Mouse (Mus musculus): ENCODE measurements around the gene Clec3a. TPM values are rescaled to one million over a fixed set of nuclear protein-coding genes. Genes with fewer than 3 reads are reported as not detected.

The Clec3a gene
- polyA plus RNA-seq, 1 experiment, result not detected

- Histone ChIP-seq H3K4me3 (no peak overlapping the region), H3K36me3 (ENCODE audit: control insufficient read depth, insufficient read depth) (no peaks in the 10 kb centered on the region), H3ac (ENCODE audit: control insufficient read depth, insufficient read length) (no peak overlapping the region), H3K79me2 (ENCODE audit: control insufficient read depth, insufficient read depth) (no peaks in the 10 kb centered on the region), H3K4me2 (ENCODE audit: low read depth) (no peak overlapping the region), H3K27me3 (ENCODE audit: control insufficient read depth, insufficient read depth, insufficient read length) (no peaks in the 10 kb centered on the region)
- TF ChIP-seq SRF (IDR thresholded peaks at IDR 0.05; ENCODE audit: control insufficient read depth, insufficient read length, low read depth), result no peak
- TF ChIP-seq USF1 (IDR thresholded peaks at IDR 0.05; ENCODE audit: low read depth), result no peak
- TF ChIP-seq TCF3 (IDR thresholded peaks at IDR 0.05; ENCODE audit: insufficient read length, low read depth), result no peak
- no peak for TF ChIP-seq MYOG (IDR thresholded peaks at IDR 0.05; ENCODE audit: control insufficient read depth in 1 of 3, insufficient read depth in 1 of 3, insufficient read length in 2 of 3, low read depth in 2 of 3)
- no peak for TF ChIP-seq TCF12 (IDR thresholded peaks at IDR 0.05; ENCODE audit: insufficient read depth, poor library complexity, severe bottlenecking)
- TF ChIP-seq E2F4 (IDR thresholded peaks at IDR 0.05; ENCODE audit: insufficient read depth), result no peak
- no peak for TF ChIP-seq REST (IDR thresholded peaks at IDR 0.05; ENCODE audit: insufficient read depth, insufficient read length)
- TF ChIP-seq CEBPB (IDR thresholded peaks at IDR 0.05; ENCODE audit: insufficient read depth, poor library complexity, severe bottlenecking), result no peak
- TF ChIP-seq POLR2AphosphoS2 (IDR thresholded peaks at IDR 0.05; ENCODE audit: insufficient read length, low read depth), result no peak
- no peak for TF ChIP-seq MAX (IDR thresholded peaks at IDR 0.05; ENCODE audit: low read depth)
- no peak for TF ChIP-seq POLR2A (IDR thresholded peaks at IDR 0.05; ENCODE audit: insufficient read length, low read depth)
- TF ChIP-seq MYOD1 (IDR thresholded peaks at IDR 0.05; ENCODE audit: control insufficient read depth in 1 of 3, insufficient read length in 2 of 3, low read depth in 2 of 3), result no peak
Observed at GRCm38 (mm10) chr8:114446884-114447283, 29.0 kb downstream of the Clec3a start.

- no peaks in the 10 kb centered on the region for H3K27me3 ChIP-seq (ENCODE audit: control insufficient read depth, insufficient read depth, insufficient read length)
- H3K4me2 ChIP-seq (ENCODE audit: low read depth), result no peak overlapping the region
- H3K79me2 ChIP-seq (ENCODE audit: control insufficient read depth, insufficient read depth), result no peaks in the 10 kb centered on the region
- no peak overlapping the region for H3K4me3 ChIP-seq
- no peaks in the 10 kb centered on the region for H3K36me3 ChIP-seq (ENCODE audit: control insufficient read depth, insufficient read depth)
- TF ChIP-seq SRF (IDR thresholded peaks at IDR 0.05; ENCODE audit: control insufficient read depth, insufficient read length, low read depth) (no peak), E2F4 (IDR thresholded peaks at IDR 0.05; ENCODE audit: insufficient read depth) (no peak), MYOD1 (IDR thresholded peaks at IDR 0.05; ENCODE audit: control insufficient read depth in 1 of 3, insufficient read length in 2 of 3, low read depth in 2 of 3) (no peak)
- no peak overlapping the region for H3ac ChIP-seq (ENCODE audit: control insufficient read depth, insufficient read length)
Observed at GRCm38 (mm10) chr8:114452278-114452677, 34.4 kb downstream of the Clec3a start.

GRCm38 (mm10) chr8:114452781-114453221, 34.9 kb downstream of the Clec3a start:
- Histone ChIP-seq H3K4me3 (no peak overlapping the region), H3K79me2 (ENCODE audit: control insufficient read depth, insufficient read depth) (no peaks in the 10 kb centered on the region), H3ac (ENCODE audit: control insufficient read depth, insufficient read length) (no peak overlapping the region), H3K36me3 (ENCODE audit: control insufficient read depth, insufficient read depth) (no peaks in the 10 kb centered on the region), H3K4me2 (ENCODE audit: low read depth) (no peak overlapping the region), H3K27me3 (ENCODE audit: control insufficient read depth, insufficient read depth, insufficient read length) (no peaks in the 10 kb centered on the region)
- TF ChIP-seq MYOG (IDR thresholded peaks at IDR 0.05; ENCODE audit: control insufficient read depth in 1 of 3, insufficient read depth in 1 of 3, insufficient read length in 2 of 3, low read depth in 2 of 3), result no peak
- no peak for TF ChIP-seq CEBPB (IDR thresholded peaks at IDR 0.05; ENCODE audit: insufficient read depth, poor library complexity, severe bottlenecking)
- TF ChIP-seq SRF (IDR thresholded peaks at IDR 0.05; ENCODE audit: control insufficient read depth, insufficient read length, low read depth), result no peak
- no peak for TF ChIP-seq TCF12 (IDR thresholded peaks at IDR 0.05; ENCODE audit: insufficient read depth, poor library complexity, severe bottlenecking)
- no peak for TF ChIP-seq E2F4 (IDR thresholded peaks at IDR 0.05; ENCODE audit: insufficient read depth)
- no peak for TF ChIP-seq USF1 (IDR thresholded peaks at IDR 0.05; ENCODE audit: low read depth)
- TF ChIP-seq TCF3 (IDR thresholded peaks at IDR 0.05; ENCODE audit: insufficient read length, low read depth), result no peak

- Histone ChIP-seq H3K27me3 (ENCODE audit: control insufficient read depth, insufficient read depth, insufficient read length) (no peaks in the 10 kb centered on the region), H3K79me2 (ENCODE audit: control insufficient read depth, insufficient read depth) (no peaks in the 10 kb centered on the region), H3K36me3 (ENCODE audit: control insufficient read depth, insufficient read depth) (no peaks in the 10 kb centered on the region), H3ac (ENCODE audit: control insufficient read depth, insufficient read length) (no peak overlapping the region), H3K4me2 (ENCODE audit: low read depth) (no peak overlapping the region), H3K4me3 (no peak overlapping the region)
- TF ChIP-seq TCF3 (IDR thresholded peaks at IDR 0.05; ENCODE audit: insufficient read length, low read depth) (no peak), REST (IDR thresholded peaks at IDR 0.05; ENCODE audit: insufficient read depth, insufficient read length) (no peak), POLR2A (IDR thresholded peaks at IDR 0.05; ENCODE audit: insufficient read length, low read depth) (no peak), POLR2AphosphoS2 (IDR thresholded peaks at IDR 0.05; ENCODE audit: insufficient read length, low read depth) (no peak), MYOG (IDR thresholded peaks at IDR 0.05; ENCODE audit: control insufficient read depth in 1 of 3, insufficient read depth in 1 of 3, insufficient read length in 2 of 3, low read depth in 2 of 3) (no peak), SRF (IDR thresholded peaks at IDR 0.05; ENCODE audit: control insufficient read depth, insufficient read length, low read depth) (no peak), MYOD1 (IDR thresholded peaks at IDR 0.05; ENCODE audit: control insufficient read depth in 1 of 3, insufficient read length in 2 of 3, low read depth in 2 of 3) (no peak), MAX (IDR thresholded peaks at IDR 0.05; ENCODE audit: low read depth) (no peak), TCF12 (IDR thresholded peaks at IDR 0.05; ENCODE audit: insufficient read depth, poor library complexity, severe bottlenecking) (no peak), CEBPB (IDR thresholded peaks at IDR 0.05; ENCODE audit: insufficient read depth, poor library complexity, severe bottlenecking) (no peak), USF1 (IDR thresholded peaks at IDR 0.05; ENCODE audit: low read depth) (no peak), E2F4 (IDR thresholded peaks at IDR 0.05; ENCODE audit: insufficient read depth) (no peak)
Observed at GRCm38 (mm10) chr8:114455302-114455701, 37.4 kb downstream of the Clec3a start.

- no peaks in the 10 kb centered on the region for H3K27me3 ChIP-seq (ENCODE audit: control insufficient read depth, insufficient read depth, insufficient read length)
- TF ChIP-seq USF1 (IDR thresholded peaks at IDR 0.05; ENCODE audit: low read depth) (no peak), REST (IDR thresholded peaks at IDR 0.05; ENCODE audit: insufficient read depth, insufficient read length) (no peak), SRF (IDR thresholded peaks at IDR 0.05; ENCODE audit: control insufficient read depth, insufficient read length, low read depth) (no peak), MYOG (IDR thresholded peaks at IDR 0.05; ENCODE audit: control insufficient read depth in 1 of 3, insufficient read depth in 1 of 3, insufficient read length in 2 of 3, low read depth in 2 of 3) (no peak), MYOD1 (IDR thresholded peaks at IDR 0.05; ENCODE audit: control insufficient read depth in 1 of 3, insufficient read length in 2 of 3, low read depth in 2 of 3) (no peak)
- no peak overlapping the region for H3K4me2 ChIP-seq (ENCODE audit: low read depth)
- no peaks in the 10 kb centered on the region for H3K36me3 ChIP-seq (ENCODE audit: control insufficient read depth, insufficient read depth)
- no peak overlapping the region for H3K4me3 ChIP-seq
- no peak overlapping the region for H3ac ChIP-seq (ENCODE audit: control insufficient read depth, insufficient read length)
- H3K79me2 ChIP-seq (ENCODE audit: control insufficient read depth, insufficient read depth), result no peaks in the 10 kb centered on the region
Observed at GRCm38 (mm10) chr8:114455953-114456352, 38.1 kb downstream of the Clec3a start.

Measured in myocyte (in vitro differentiated cells).